Mouse (Mus musculus): ENCODE data around the gene Cebpe. TPM values are rescaled to one million over a fixed set of nuclear protein-coding genes. Genes with fewer than 3 reads are reported as not detected.
A peak's percentile ranks its signal among the peaks of the same experiment; 100 is the strongest.

Cebpe gene
- total RNA-seq, 2 experiments from 2014 or later, result not detected

GRCm38 (mm10) chr14:54721711-54722110 lies 9.7 kb upstream of the Cebpe start:
- no peak for DNase-seq

GRCm38 (mm10) chr14:54720654-54721350 lies 8.8 kb upstream of the Cebpe start:
- peak; percentile 59 for DNase-seq

- DNase-seq, result no peak
Measured at GRCm38 (mm10) chr14:54720041-54720440, 8.1 kb upstream of the Cebpe start.

- DNase-seq, result no peak
Measured at GRCm38 (mm10) chr14:54715402-54715801, 3.4 kb upstream of the Cebpe start.

GRCm38 (mm10) chr14:54714617-54715081 lies 2.7 kb upstream of the Cebpe start:
- peak; percentile 32 for DNase-seq

- peak; percentile 29 for DNase-seq
Measured at GRCm38 (mm10) chr14:54714121-54714520, 2.1 kb upstream of the Cebpe start.

- DNase-seq, result no peak
Measured at GRCm38 (mm10) chr14:54712861-54713260, 887 bp upstream of the Cebpe start.

- no peak for DNase-seq
Measured at GRCm38 (mm10) chr14:54709054-54709453, 2.9 kb downstream of the Cebpe start.

GRCm38 (mm10) chr14:54706589-54707320 lies 5.2 kb downstream of the Cebpe start:
- no peak for DNase-seq

GRCm38 (mm10) chr14:54705844-54706243 lies 6.1 kb downstream of the Cebpe start:
- no peak for DNase-seq

GRCm38 (mm10) chr14:54703207-54703606 lies 8.8 kb downstream of the Cebpe start:
- DNase-seq, result no peak

- peak; percentile 56 for DNase-seq
Measured at GRCm38 (mm10) chr14:54701298-54701697, 10.7 kb downstream of the Cebpe start.

GRCm38 (mm10) chr14:54699586-54699985 lies 12.4 kb downstream of the Cebpe start:
- no peak for DNase-seq

GRCm38 (mm10) chr14:54698733-54699132 lies 13.2 kb downstream of the Cebpe start, which contains the start of gene Gm29776:
Gene Gm29776 (minus strand): TSS chr14:54698833.
- DNase-seq, result no peak

GRCm38 (mm10) chr14:54696752-54697151 lies 15.2 kb downstream of the Cebpe start:
- DNase-seq, result no peak

- DNase-seq, result no peak
Measured at GRCm38 (mm10) chr14:54695042-54695441, 16.9 kb downstream of the Cebpe start.

GRCm38 (mm10) chr14:54687251-54687650 lies 24.7 kb downstream of the Cebpe start:
- no peak for DNase-seq

GRCm38 (mm10) chr14:54686522-54687143 lies 25.3 kb downstream of the Cebpe start, which contains the start of gene Acin1:
Gene Acin1 (minus strand): TSS chr14:54686931.
- peak; percentile 100 for DNase-seq

- no peak for DNase-seq
Measured at GRCm38 (mm10) chr14:54686063-54686521, 25.9 kb downstream of the Cebpe start, which contains the start of gene 1700123O20Rik. Gene 1700123O20Rik (plus strand): TSS chr14:54686216.

- no peak for DNase-seq
Measured at GRCm38 (mm10) chr14:54685471-54685870, 26.5 kb downstream of the Cebpe start.

GRCm38 (mm10) chr14:54682396-54682795 lies 29.6 kb downstream of the Cebpe start:
- no peak for DNase-seq

GRCm38 (mm10) chr14:54678657-54679304 lies 33.2 kb downstream of the Cebpe start:
- no peak for DNase-seq

Measured in gastrocnemius, postnatal 25 days (tissue).